Mouse (Mus musculus) heart, embryonic 15.5 days (tissue): ENCODE results near the gene Cdca8. TPM values are rescaled to one million over a fixed set of nuclear protein-coding genes. Genes with fewer than 3 reads are reported as not detected.

Experiments
- ATAC-seq: fragments of 200-750 bp; cut with Nextera tagmentation; replicated peaks from 2 replicates; pipeline ENCODE4 v1.8.0; 2017; ENCODE audit warnings: low read depth, moderate TSS enrichment; ENCODE audit not compliant: insufficient number of reproducible peaks, insufficient read depth, low FRiP score
- H3K27ac ChIP-seq: fragments of 300-500 bp; sonication (generic); 2 replicates; pipeline ENCODE4 v1.5.1; 2015; ENCODE audit warnings: mild to moderate bottlenecking, inconsistent platforms
- H3K27me3 ChIP-seq: fragments of 300-500 bp; sonication (generic); 2 replicates; pipeline ENCODE4 v1.6.1; 2015; ENCODE audit warnings: inconsistent platforms
- H3K36me3 ChIP-seq: fragments of 300-500 bp; sonication (generic); 2 replicates; pipeline ENCODE4 v1.6.1; 2015; ENCODE audit warnings: mild to moderate bottlenecking, inconsistent platforms
- H3K4me1 ChIP-seq: fragments of 300-500 bp; sonication (generic); replicated peaks from 2 replicates; pipeline ENCODE4 v1.6.1; 2015; ENCODE audit warnings: inconsistent platforms
- H3K4me2 ChIP-seq: fragments of 300-500 bp; sonication (generic); 2 replicates; pipeline ENCODE4 v1.6.1; 2015; ENCODE audit warnings: inconsistent platforms, mild to moderate bottlenecking, moderate library complexity
- H3K4me3 ChIP-seq: fragments of 300-500 bp; sonication (generic); 2 replicates; pipeline ENCODE4 v1.5.1; 2015; ENCODE audit warnings: mild to moderate bottlenecking, inconsistent platforms
- H3K9ac ChIP-seq: fragments of 300-500 bp; sonication (generic); 2 replicates; pipeline ENCODE4 v1.6.1; 2015; ENCODE audit warnings: mild to moderate bottlenecking, inconsistent platforms
- H3K9me3 ChIP-seq: fragments of 300-500 bp; sonication (generic); replicated peaks from 2 replicates; pipeline ENCODE4 v1.6.1; 2016; ENCODE audit warnings: inconsistent platforms
- WGBS: fragments of 180-500 bp; shearing (Covaris S2); methylation state at CpG from one replicate; pipeline ENCODE4 v1.1.7; 2015; ENCODE audit warnings: mixed read lengths; 5-methylcytosine and 5-hydroxymethylcytosine counted together
- polyA plus RNA-seq: library from polyadenylated mRNA; unstranded; fragments of >200 nt; fragmentation: Nextera tagmentation; extraction: Ambion mirVana; gene quantifications from 2 replicates; pipeline ENCODE4 v1.2.1, GENCODE M21; 2015

Gene Cdca8
- polyA plus RNA-seq, 1 experiment from 2014 or later, result 106 TPM

- Histone ChIP-seq H3K4me1 (no peaks in the 10 kb centered on the region), H3K27ac (no peak overlapping the region), H3K4me2 (no peak overlapping the region), H3K4me3 (no peak overlapping the region), H3K27me3 (no peaks in the 10 kb centered on the region), H3K9me3 (no peaks in the 10 kb centered on the region), H3K9ac (no peak overlapping the region), H3K36me3 (no peaks in the 10 kb centered on the region)
- WGBS, result 65% methylated on average over 21 of the region's 21 CpGs
- ATAC-seq, result no peak; the same call in 1 of the 2 replicates
These were observed 11.3 kb upstream of the Cdca8 start for GRCm38 (mm10) chr4:124950181-124951035.

- Histone ChIP-seq H3K4me1 (no peaks in the 10 kb centered on the region), H3K36me3 (no peaks in the 10 kb centered on the region), H3K9ac (no peak overlapping the region), H3K27me3 (no peaks in the 10 kb centered on the region), H3K9me3 (no peaks in the 10 kb centered on the region), H3K4me3 (no peak overlapping the region), H3K27ac (no peak overlapping the region), H3K4me2 (no peak overlapping the region)
- 84% methylated on average over 3 of the region's 3 CpGs for WGBS
- ATAC-seq, result no peak
These were observed 10.4 kb upstream of the Cdca8 start for GRCm38 (mm10) chr4:124949488-124949887.

GRCm38 (mm10) chr4:124944961-124945360 lies 5.8 kb upstream of the Cdca8 start:
- no peak overlapping the region for H3K9ac ChIP-seq
- no peak for ATAC-seq
- no peak overlapping the region for H3K4me2 ChIP-seq
- no peak overlapping the region for H3K4me3 ChIP-seq
- H3K9me3 ChIP-seq, result no peaks in the 10 kb centered on the region
- no peak overlapping the region for H3K27ac ChIP-seq
- 60% methylated on average over 2 of the region's 2 CpGs for WGBS
- H3K4me1 ChIP-seq, result no peaks in the 10 kb centered on the region
- H3K27me3 ChIP-seq, result no peaks in the 10 kb centered on the region
- H3K36me3 ChIP-seq, result 0 out of 2 replicates have a peak, but pooled peaks cover 4% of the 10 kb centered on the region

GRCm38 (mm10) chr4:124943781-124944180 lies 4.7 kb upstream of the Cdca8 start:
- ATAC-seq, result no peak

GRCm38 (mm10) chr4:124943022-124943421 lies 3.9 kb upstream of the Cdca8 start:
- Histone ChIP-seq H3K4me3 (no peak overlapping the region), H3K36me3 (peaks cover 8% of the 10 kb centered on the region; the same call in 1 of the 2 replicates), H3K4me1 (peaks cover 4% of the 10 kb centered on the region), H3K27ac (no peak overlapping the region), H3K4me2 (no peak overlapping the region), H3K9me3 (no peaks in the 10 kb centered on the region), H3K9ac (no peak overlapping the region), H3K27me3 (no peaks in the 10 kb centered on the region)
- WGBS, result 8% methylated on average over 4 of the region's 4 CpGs
- ATAC-seq, result no peak

More at GRCm38 (mm10) chr4:124943781-124944180, 4.7 kb upstream of the Cdca8 start:
- Histone ChIP-seq H3K9ac (no peak overlapping the region), H3K4me2 (no peak overlapping the region), H3K4me3 (no peak overlapping the region), H3K27me3 (no peaks in the 10 kb centered on the region), H3K36me3 (peaks cover 8% of the 10 kb centered on the region; the same call in 1 of the 2 replicates), H3K27ac (no peak overlapping the region), H3K4me1 (no peaks in the 10 kb centered on the region), H3K9me3 (no peaks in the 10 kb centered on the region)
- 59% methylated on average over 5 of the region's 5 CpGs for WGBS

DNA sequence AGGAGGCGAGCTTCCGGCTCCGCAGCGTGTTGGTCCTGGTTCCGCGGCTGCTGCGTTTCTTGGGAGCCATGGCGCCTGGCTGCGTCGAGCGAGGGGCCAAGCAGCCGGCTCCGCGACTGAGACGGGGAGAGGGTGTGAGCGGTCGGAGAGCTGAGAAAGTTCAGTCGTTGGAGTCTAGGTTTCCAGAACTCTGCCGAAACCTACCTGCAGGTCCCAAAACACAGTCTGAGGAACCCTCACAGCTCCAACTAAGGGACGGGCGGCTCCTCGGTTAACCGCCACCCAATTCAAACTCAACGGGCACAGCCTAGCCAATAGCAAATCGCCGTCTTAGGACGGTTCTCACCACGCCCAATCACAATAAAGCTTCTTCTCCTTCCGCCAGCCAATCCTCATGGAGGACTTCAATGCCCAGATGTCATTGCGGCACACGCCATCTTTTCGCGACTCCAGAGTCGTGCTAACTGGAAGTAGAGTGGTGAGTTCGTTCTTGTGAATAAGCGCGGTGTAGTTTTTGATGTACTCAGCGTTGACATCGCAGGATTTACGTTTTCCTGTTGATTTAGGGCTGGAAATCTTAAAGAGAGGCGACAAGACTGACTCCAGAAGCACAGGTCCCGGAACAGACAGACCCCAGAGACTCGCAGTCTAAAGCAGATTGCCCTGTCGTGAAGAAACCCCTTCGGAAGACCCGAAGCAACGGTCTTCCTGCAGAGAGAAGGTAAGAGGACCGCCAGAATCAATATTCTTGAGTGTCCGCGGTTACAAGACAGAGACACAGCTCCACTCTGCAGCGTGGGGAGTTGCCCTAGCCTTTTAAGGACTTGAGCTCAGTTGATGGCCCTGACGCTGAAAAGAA lies 2.3 kb downstream of the Cdca8 start, which contains the start of gene 9930104L06Rik:
Gene 9930104L06Rik (plus strand): TSS at position 436 of the 859 bp plus-strand sequence.
- WGBS, result under 1% methylated on average over 52 of the region's 52 CpGs

GRCm38 (mm10) chr4:124928102-124928501 lies 11.0 kb downstream of the Cdca8 start:
- Histone ChIP-seq H3K4me2 (no peak overlapping the region), H3K4me1 (no peaks in the 10 kb centered on the region)
- 89% methylated on average over 5 of the region's 5 CpGs for WGBS

More for the DNA sequence above, 2.3 kb downstream of the Cdca8 start, which contains the start of gene 9930104L06Rik:
- Histone ChIP-seq H3K9ac (peak within 1 kb of the TSS; percentile 79), H3K27ac (peak within 1 kb of the TSS; percentile 53), H3K9me3 (no peaks in the 10 kb centered on the region), H3K36me3 (peaks cover 8% of the 10 kb centered on the region; the same call in 1 of the 2 replicates), H3K4me1 (peaks cover 25% of the 10 kb centered on the region), H3K27me3 (no peaks in the 10 kb centered on the region), H3K4me3 (peak within 1 kb of the TSS; percentile 73), H3K4me2 (peak within 1 kb of the TSS; percentile 74)
- ATAC-seq, result peak; percentile 100

DNA sequence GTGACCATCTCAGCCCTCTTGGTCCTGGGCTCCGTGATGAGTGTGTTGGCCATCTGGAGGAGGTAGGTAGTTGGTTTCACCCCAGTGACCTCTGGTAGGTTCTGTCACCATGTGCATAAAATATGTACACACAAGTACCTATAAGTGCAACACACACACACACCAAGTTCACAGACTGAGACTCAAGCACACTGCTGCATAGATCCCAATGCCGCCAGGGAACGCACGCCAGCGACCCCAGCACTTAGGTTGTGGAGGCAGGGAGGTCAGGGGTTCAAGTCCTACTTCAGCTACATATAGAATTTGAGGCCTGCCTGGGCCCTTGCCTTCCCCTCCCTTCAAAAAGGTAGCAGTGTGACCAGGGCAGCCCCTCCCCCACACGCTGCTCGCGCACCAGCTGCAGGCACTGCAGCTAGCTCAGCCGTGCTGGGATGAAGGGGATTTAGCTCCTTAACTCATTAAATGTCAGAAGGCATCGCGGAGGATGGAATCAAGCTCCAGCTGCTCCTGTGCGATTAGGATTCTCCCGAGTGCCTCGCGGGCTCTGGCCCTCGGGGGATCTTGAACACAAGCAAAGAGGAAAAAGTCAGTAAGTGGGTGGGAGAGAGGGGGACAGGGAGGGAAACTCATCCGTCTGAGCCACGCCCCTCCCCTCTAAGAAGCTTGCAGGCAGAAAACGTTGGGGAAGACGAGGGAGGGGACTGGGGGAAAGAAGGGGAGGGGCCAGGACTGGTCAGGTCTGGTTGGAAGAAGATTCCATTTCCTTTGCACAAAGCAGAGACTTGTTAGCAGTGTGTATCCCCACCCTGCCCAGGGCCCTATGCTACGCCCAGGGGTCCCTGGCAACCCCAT lies 32.9 kb downstream of the Cdca8 start:
- 11% methylated on average over 21 of the region's 21 CpGs for WGBS
- Histone ChIP-seq H3K4me3 (peak overlapping the region; percentile 12; the same call in 1 of the 2 replicates), H3K27ac (no peak overlapping the region), H3K27me3 (peaks cover 31% of the 10 kb centered on the region), H3K4me1 (peaks cover 7% of the 10 kb centered on the region), H3K36me3 (no peaks in the 10 kb centered on the region), H3K9me3 (no peaks in the 10 kb centered on the region), H3K4me2 (peak overlapping the region; percentile 38), H3K9ac (no peak overlapping the region)
- ATAC-seq, result 0 out of 2 replicates have a peak, but pooled peaks have one; percentile 39

More at GRCm38 (mm10) chr4:124928102-124928501, 11.0 kb downstream of the Cdca8 start:
- no peaks in the 10 kb centered on the region for H3K9me3 ChIP-seq
- H3K36me3 ChIP-seq, result peaks cover 73% of the 10 kb centered on the region
- H3K27me3 ChIP-seq, result no peaks in the 10 kb centered on the region
- H3K9ac ChIP-seq, result no peak overlapping the region
- ATAC-seq, result no peak
- no peak overlapping the region for H3K27ac ChIP-seq
- H3K4me3 ChIP-seq, result no peak overlapping the region

DNA sequence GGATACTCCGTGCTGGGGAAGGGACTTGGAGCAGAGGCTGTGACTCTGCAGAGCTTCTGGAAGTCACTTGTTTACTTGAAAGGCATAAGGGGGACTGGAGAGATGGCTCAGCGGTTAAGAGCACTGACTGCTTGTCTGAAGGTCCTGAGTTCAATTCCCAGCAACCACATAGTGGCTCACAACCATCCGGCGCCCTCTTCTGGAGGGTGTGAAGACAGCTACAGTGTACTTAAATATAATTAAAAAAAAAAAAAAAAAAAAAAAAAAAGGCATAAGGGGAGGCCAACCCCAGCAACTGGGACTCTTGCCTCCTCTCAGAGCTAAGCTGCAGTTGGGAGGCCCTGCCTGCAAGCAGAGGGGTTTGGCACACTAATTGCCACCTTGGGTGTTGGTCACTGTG lies 33.7 kb downstream of the Cdca8 start:
- no peak overlapping the region for H3K9ac ChIP-seq
- H3K4me2 ChIP-seq, result no peak overlapping the region
- H3K36me3 ChIP-seq, result no peaks in the 10 kb centered on the region
- WGBS, result 69% methylated on average over 4 of the region's 4 CpGs
- peaks cover 31% of the 10 kb centered on the region for H3K27me3 ChIP-seq
- no peak overlapping the region for H3K4me3 ChIP-seq
- no peak overlapping the region for H3K27ac ChIP-seq
- no peaks in the 10 kb centered on the region for H3K9me3 ChIP-seq
- H3K4me1 ChIP-seq, result peaks cover 7% of the 10 kb centered on the region
- no peak for ATAC-seq

- H3K4me1 ChIP-seq, result peaks cover 2% of the 10 kb centered on the region
- no peaks in the 10 kb centered on the region for H3K36me3 ChIP-seq
- no peaks in the 10 kb centered on the region for H3K9me3 ChIP-seq
- 49% methylated on average over 5 of the region's 5 CpGs for WGBS
- H3K4me2 ChIP-seq, result no peak overlapping the region
- H3K27me3 ChIP-seq, result peaks cover 63% of the 10 kb centered on the region
- no peak for ATAC-seq
- no peak overlapping the region for H3K27ac ChIP-seq
- no peak overlapping the region for H3K4me3 ChIP-seq
- H3K9ac ChIP-seq, result no peak overlapping the region
These were observed 39.2 kb downstream of the Cdca8 start for GRCm38 (mm10) chr4:124899906-124900305.
